Mouse (Mus musculus) adrenal gland, adult 2 months (tissue): ENCODE data around the gene Fip1l1. TPM values are rescaled to one million over a fixed set of nuclear protein-coding genes. Genes with fewer than 3 reads are reported as not detected.

Source experiments
- DNase-seq: peaks from one replicate; pipeline ENCODE4 v3.0.0; 2021
- long read RNA-seq: library from polyadenylated mRNA; stranded (forward); transcript quantifications from one replicate; pipeline ENCODE4 v2.0.0, GENCODE M21; 2021
- polyA plus RNA-seq: library from polyadenylated mRNA; depleted of rRNA; stranded (reverse); fragments of >200 nt; gene quantifications from 2 replicates; pipeline ENCODE4 v1.2.3, GENCODE M21; 2012; rRNA removed
- total RNA-seq, 2 experiments: library from RNA; stranded (reverse); gene quantifications; 2 replicates each; pipeline ENCODE4 v1.2.3; 2021

Fip1l1 gene
- 10 to 100 TPM; 49.7 to 76.7 TPM for total RNA-seq
- 11.4 and 22.0 TPM in 2 replicates for polyA plus RNA-seq
- long read RNA-seq, full-length matches to known transcripts: 17 of 29 reads
- long read RNA-seq, partial matches to known transcripts: 2 of 29 reads
- long read RNA-seq, other reads (novel, unspliced or antisense): 10 of 29 reads

GRCm38 (mm10) chr5:74535240-74536021 is at the start of gene Fip1l1:
Gene Fip1l1, plus strand, starts transcription at chr5:74535449.
- peak; percentile 94 for DNase-seq

- DNase-seq: no peak
These were observed 42.5 kb upstream of the Fip1l1 start for GRCm38 (mm10) chr5:74492705-74493104.

GRCm38 (mm10) chr5:74511686-74512085 is 23.6 kb upstream of the Fip1l1 start:
- DNase-seq: no peak

DNA sequence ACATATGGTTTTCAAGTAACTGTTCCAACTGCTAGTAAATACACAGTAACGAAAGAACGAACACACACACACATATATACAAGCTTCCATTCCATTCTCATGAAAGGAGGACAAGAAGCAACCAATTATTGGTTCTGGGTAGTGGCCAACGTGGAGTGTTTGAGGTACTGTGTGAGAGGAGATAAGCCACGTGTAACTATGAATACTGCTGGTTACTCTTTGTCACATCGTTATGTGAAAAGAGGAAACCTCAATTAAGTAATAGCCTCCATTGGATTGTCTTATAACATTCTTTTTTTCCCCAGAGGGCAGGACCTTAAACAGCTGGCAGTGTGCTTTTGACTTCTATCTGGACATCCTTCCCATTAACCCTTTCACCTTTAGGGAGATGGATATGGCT is 8.2 kb upstream of the Fip1l1 start:
- DNase-seq: no peak

- no peak for DNase-seq
These were observed 4.5 kb upstream of the Fip1l1 start for GRCm38 (mm10) chr5:74530785-74531184.

DNA sequence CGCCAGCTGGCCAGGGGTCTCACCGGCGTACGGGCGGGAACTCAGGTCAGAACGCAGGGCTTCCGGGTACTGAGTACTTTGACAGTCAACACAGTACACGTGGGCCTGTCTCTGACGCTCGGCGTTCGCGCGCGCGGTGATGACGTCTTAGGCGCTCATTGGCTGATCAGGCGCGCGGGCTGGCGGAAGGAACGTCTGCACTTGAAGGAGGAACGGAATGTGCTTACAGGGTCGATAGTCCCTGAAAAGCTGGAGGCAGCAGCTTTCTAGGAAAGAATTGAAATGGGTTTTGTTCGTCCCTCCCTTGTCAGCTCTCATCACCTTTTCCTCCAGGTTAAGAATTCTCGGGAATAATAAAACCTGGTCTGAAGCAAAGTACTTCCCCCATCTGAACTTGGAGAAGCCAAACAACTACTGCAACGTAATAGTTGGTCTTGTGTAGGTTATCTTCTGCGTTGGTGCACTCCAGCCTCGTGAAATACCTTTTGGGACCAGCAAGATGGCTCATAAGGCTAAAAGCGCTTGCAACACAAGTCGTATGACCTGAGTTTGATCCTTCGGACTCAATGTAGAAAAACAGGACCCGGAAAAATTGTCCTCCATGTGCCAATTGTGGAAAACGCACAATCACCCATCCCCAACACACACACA is 3.5 kb upstream of the Fip1l1 start, which contains the start of gene Scfd2:
TSS of gene Scfd2 (minus strand) at position 130 of the 651 bp plus-strand sequence.
- peak; percentile 98 for DNase-seq

DNA sequence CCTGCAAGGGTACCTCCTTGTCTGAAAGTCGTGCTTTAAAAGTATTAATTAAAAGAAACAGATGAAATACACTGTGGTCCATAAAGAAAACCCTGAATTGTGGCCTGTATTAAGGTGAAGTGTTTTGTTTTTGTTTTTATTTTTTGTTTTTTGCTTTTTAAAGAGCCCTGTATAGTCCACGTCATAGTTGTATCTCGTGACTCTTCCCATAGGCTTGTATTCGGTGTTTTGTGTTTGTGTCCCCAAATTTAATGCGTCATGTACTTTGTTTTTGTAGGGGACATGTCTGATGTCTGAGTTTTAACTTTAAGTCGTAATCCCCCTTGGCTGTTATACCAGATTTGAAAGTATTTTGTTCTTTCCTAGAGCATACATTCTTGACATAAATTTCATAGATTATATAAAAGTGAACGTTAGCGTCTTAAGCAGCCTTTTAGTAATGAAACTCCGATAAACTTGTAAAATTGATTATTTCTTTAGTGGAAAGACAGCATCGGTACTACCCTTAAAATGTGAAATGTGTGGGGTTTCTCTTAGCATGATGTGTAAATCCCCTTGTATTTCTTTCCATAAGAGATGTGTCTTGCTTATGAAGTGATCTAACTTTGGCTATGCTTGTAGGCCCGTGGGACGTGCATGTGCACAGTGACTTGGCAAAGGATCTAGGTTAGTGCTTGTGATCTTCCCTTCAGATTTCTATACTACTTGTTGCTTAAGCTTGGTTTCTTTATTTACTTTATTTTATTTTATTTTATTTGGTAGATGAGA is 1.1 kb downstream of the Fip1l1 start:
- no peak for DNase-seq

GRCm38 (mm10) chr5:74545606-74546005 is 10.4 kb downstream of the Fip1l1 start:
- DNase-seq: peak; percentile 41

DNA sequence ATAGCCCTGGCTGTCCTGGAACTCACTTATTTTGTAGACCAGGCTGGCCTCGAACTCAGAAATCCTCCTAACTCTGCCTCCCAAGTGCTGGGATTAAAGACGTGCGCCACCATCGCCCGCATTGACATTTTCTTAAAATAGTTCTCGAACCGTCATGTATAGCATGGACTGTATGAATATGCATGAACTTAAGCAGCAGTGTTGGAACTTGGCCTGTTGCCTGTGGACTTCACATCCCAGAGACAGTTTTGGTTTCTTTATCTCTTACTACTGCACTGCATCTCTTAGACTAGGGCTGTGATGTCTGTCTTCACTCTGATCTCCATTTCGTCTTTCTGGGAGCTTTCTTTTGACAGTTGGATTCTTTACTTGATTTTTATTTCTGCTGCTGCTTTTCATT is 14.3 kb downstream of the Fip1l1 start:
- DNase-seq: no peak

- DNase-seq: peak; percentile 14
These were observed 25.9 kb downstream of the Fip1l1 start for GRCm38 (mm10) chr5:74561151-74561550.

DNA sequence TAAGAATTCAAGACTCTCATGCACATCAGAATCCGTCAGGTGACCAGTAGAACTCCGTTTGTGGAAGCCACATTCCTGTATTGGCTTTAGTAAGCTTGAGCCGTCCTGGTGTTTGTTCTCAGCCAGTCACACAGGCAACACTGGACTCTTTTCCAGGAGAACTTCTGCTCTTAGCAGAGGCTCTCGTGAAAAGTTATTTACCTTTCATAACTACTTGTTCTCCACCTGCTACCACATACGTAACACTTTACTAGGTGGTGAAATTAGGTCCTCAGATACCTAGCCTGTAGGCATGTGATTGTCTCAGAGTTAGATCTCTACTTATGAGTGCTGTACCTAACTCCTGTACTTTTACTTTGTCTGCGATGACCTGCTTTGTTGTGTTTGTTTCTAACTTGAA is 36.5 kb downstream of the Fip1l1 start:
- no peak for DNase-seq

- DNase-seq: no peak
These were observed 53.9 kb downstream of the Fip1l1 start for GRCm38 (mm10) chr5:74589133-74589532.

GRCm38 (mm10) chr5:74591413-74591812 is 56.2 kb downstream of the Fip1l1 start:
- no peak for DNase-seq

GRCm38 (mm10) chr5:74593147-74593546 is 57.9 kb downstream of the Fip1l1 start:
- DNase-seq: no peak

- no peak for DNase-seq
These were observed 64.8 kb downstream of the Fip1l1 start for GRCm38 (mm10) chr5:74600010-74600409.

DNA sequence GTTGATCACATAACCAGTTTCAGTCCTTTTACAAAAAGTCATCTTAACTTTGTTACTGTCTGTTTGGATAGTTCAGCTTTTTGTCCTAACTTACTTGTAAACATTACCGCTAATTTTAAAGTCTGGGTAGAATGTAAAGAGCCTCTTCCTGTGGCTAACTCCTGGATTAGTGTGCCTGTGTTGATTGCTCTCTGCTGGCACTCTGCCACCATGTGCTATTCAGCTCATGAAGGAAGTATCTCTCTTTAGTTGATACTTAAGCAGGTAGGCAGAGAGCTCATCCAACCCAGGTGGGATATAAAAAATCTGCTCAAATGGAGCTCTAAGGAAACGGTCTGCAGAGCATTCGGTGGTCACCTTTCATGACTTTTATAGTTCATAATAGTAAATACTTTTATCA is 65.9 kb downstream of the Fip1l1 start:
- no peak for DNase-seq

- DNase-seq: no peak
These were observed 66.7 kb downstream of the Fip1l1 start for GRCm38 (mm10) chr5:74601965-74602364.

DNA sequence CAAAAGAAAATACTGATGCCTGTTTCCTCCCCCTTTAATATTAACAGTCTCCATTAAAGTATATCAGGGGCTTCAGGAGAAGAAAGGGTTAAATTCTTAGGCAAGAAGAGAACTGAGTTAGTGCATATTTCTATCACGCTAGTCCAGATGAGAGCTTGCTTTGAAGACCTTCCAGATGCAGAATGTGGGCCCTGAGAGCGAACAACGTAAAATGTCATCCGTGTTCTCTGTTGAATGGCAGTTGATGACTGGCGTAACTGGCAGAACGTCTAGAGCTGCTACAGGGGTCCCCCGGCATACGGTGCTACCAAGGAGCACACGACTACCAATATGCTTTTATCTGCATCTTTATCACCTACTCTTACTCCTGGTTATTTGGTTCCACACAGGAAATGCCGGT is 67.1 kb downstream of the Fip1l1 start:
- DNase-seq: no peak

DNA sequence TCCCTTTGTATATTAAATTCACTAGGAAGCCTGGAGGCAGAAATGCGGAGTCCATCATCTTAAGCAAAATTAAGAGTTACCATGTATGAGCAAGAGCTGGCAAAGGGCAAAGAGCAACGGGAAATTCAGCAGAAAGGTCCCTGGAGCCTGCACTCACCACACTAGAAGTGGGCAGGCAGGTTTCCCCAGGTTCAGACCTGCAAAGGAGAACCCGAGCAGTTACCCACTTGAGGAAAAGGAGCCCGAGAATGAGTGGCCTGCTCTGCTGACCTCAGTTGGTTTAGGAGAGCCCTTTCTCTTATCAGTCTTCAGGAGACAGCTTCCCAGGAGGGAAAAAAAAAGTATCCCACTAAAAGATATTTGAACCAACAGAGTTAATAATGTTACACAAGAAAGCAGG is 68.1 kb downstream of the Fip1l1 start:
- DNase-seq: no peak

DNA sequence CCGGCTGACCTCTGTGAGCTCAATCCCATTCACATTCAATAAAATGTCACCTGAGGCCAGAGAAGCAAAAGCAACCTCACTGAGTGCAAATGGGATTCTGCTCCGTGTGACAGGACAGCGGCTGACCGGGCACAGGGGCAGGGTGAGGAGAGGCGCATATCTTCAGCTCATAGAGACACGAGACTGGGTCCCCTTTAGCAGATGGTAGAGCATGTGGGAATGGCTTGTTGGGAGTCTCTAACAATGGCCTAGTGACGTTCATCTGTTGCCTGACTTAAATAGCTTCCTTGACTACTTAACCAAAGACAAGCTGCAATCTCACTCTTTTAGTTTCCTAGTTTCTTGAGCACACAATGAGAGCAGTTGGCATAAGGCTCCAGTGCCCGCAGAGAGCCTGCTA is 71.0 kb downstream of the Fip1l1 start:
- no peak for DNase-seq

DNA sequence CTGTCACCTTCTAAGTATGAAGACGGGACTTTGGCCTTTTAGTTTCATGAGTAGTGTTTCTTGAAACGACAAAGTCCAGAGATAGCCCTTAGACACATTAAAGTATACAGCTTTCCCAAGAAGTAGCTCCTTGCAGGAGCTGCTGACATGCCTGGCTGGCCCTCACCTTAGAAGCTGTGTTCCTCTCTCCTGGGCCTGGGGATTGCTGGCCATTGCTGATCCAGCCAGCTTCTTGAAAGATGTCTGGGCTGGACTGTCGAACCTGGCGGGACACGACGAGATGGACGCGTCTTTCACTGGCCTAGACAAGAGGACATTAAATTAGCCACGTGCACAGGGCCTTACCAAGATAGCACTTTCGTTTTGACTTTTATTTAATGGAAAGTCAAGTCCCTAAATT is 75.3 kb downstream of the Fip1l1 start:
- DNase-seq: no peak

- DNase-seq: no peak
These were observed 77.5 kb downstream of the Fip1l1 start for GRCm38 (mm10) chr5:74612713-74613112.
